Mouse (Mus musculus): ENCODE data around the gene Dclk1. TPM values are rescaled to one million over a fixed set of nuclear protein-coding genes. Genes with fewer than 3 reads are reported as not detected.

The Dclk1 gene
- polyA plus RNA-seq, 2 experiments: 0.04 to 0.08 TPM

DNA sequence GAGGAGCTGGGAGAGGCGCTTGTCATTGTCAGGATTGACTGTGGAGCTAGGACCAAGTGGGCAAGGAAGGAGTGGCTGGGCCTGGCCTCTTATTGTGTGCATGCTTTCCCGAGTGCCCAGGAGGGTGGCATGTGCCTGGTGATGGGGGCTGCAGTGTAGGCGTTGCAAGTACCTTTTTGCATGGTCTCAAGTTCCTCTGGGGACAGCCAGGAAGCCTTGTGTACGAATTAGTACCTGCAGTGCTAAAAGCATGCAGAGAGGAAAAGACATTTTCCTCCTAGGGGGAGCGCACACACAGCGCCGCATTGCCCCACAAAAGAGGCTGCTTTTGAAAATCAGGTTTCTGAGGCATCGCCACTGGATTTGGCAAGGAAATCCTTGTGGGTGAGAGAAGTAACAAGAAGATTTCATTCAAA, 900 bp downstream of the Dclk1 start:
- no peak overlapping the region; a peak in 2 of 4 replicates for H3K4me3 ChIP-seq (ENCODE audit: insufficient read depth in 1 of 2, low read depth in 2 of 2, low read length in 2 of 2)
- H3K4me2 ChIP-seq (ENCODE audit: low read depth): no peak overlapping the region
- no peak for ATAC-seq (ENCODE audit: insufficient read depth)
- H3K9me3 ChIP-seq (ENCODE audit: control insufficient read depth, low read length): no peaks in the 10 kb centered on the region
- no peak for TF ChIP-seq CTCF (IDR thresholded peaks at IDR 0.05; ENCODE audit: low read depth)
- no peak for TF ChIP-seq EP300 (IDR thresholded peaks at IDR 0.05; ENCODE audit: low read depth)
- H3K36me3 ChIP-seq (replicated peaks; ENCODE audit: control insufficient read depth, insufficient read depth, low read depth): no peaks in the 10 kb centered on the region
- H3K27ac ChIP-seq: no peak overlapping the region
- no peak for DNase-seq (ENCODE audit: low read depth in 3 of 3, low spot score in 3 of 3)
- no peak overlapping the region for H3K9ac ChIP-seq (replicated peaks)
- WGBS (ENCODE audit: insufficient replicate concordance): 10% methylated on average over 8 of the region's 8 CpGs
- H3K4me1 ChIP-seq (replicated peaks; ENCODE audit: control insufficient read depth in 2 of 2, insufficient read depth in 2 of 2, low read length in 1 of 2): no peaks in the 10 kb centered on the region
- peaks cover 9% of the 10 kb centered on the region for H3K27me3 ChIP-seq (ENCODE audit: control insufficient read depth, insufficient read depth, low read length)

DNA sequence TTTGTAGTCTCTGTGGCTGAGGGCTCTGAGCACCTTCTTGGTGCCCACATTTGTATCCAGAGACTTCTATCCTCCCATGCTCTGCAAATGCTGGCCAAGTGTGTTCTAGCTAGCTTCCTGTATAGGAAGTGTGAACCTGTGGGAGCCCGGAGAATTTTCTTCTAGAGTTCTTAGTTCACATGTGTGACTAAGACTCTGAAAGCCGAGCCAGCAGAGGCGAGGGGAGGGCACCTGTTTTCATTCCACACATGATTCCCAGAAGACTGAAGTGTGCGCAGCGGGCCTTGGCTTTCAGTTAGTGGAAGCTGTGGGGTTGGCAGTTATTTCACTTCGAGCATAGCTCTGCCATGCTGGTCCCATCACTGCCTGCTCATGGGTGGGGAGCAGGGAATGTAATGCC, 1.9 kb downstream of the Dclk1 start:
- Histone ChIP-seq H3K4me3 (ENCODE audit: insufficient read depth in 1 of 2, low read depth in 2 of 2, low read length in 2 of 2) (no peak overlapping the region), H3K4me1 (replicated peaks; ENCODE audit: control insufficient read depth in 2 of 2, insufficient read depth in 2 of 2, low read length in 1 of 2) (no peaks in the 10 kb centered on the region), H3K36me3 (replicated peaks; ENCODE audit: control insufficient read depth, insufficient read depth, low read depth) (no peaks in the 10 kb centered on the region), H3K27ac (no peak overlapping the region), H3K4me2 (ENCODE audit: low read depth) (no peak overlapping the region), H3K9ac (replicated peaks) (no peak overlapping the region), H3K27me3 (ENCODE audit: control insufficient read depth, insufficient read depth, low read length) (peaks cover 9% of the 10 kb centered on the region), H3K9me3 (ENCODE audit: control insufficient read depth, low read length) (no peaks in the 10 kb centered on the region)
- DNase-seq (ENCODE audit: low read depth in 3 of 3, low spot score in 3 of 3): no peak
- TF ChIP-seq EP300 (IDR thresholded peaks at IDR 0.05; ENCODE audit: low read depth) (no peak), CTCF (IDR thresholded peaks at IDR 0.05; ENCODE audit: low read depth) (no peak)
- 47% methylated on average over 6 of the region's 6 CpGs for WGBS (ENCODE audit: insufficient replicate concordance)
- ATAC-seq (ENCODE audit: insufficient read depth): no peak

DNA sequence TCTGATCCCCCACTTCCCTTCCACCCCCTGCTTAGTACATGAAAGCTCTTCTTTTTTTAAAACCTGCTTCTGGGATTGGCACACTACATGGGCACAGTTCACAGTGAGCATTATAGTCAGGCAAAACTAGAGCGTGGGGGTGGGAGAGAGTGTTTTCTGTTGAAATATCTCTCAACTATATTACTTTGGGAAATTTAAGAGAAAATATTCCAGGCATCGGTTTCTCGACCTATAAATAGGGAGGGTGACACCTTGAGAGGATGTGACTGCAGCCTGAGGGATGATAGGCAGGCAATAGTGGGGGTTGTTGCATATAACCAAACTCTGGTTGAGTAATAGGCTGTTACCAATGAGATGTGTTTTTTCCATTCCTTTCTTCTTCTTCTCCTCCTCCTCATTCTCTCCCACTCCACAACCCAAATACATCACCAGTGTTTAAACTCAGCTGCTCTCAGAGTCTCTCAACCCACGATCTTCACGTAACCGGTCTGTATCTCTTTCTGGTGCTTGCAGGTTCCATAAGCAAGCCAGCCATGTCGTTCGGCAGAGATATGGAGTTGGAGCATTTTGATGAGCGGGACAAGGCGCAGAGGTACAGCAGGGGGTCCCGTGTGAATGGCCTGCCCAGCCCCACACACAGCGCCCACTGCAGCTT, 4.6 kb downstream of the Dclk1 start:
- no peak overlapping the region for H3K4me3 ChIP-seq (ENCODE audit: insufficient read depth in 1 of 2, low read depth in 2 of 2, low read length in 2 of 2)
- H3K4me2 ChIP-seq (ENCODE audit: low read depth): no peak overlapping the region
- H3K27ac ChIP-seq: no peak overlapping the region
- TF ChIP-seq CTCF (IDR thresholded peaks at IDR 0.05; ENCODE audit: low read depth): no peak
- TF ChIP-seq EP300 (IDR thresholded peaks at IDR 0.05; ENCODE audit: low read depth): no peak
- no peaks in the 10 kb centered on the region for H3K36me3 ChIP-seq (replicated peaks; ENCODE audit: control insufficient read depth, insufficient read depth, low read depth)
- peaks cover 9% of the 10 kb centered on the region for H3K27me3 ChIP-seq (ENCODE audit: control insufficient read depth, insufficient read depth, low read length)
- H3K4me1 ChIP-seq (replicated peaks; ENCODE audit: control insufficient read depth in 2 of 2, insufficient read depth in 2 of 2, low read length in 1 of 2): no peaks in the 10 kb centered on the region
- 69% methylated on average over 12 of the region's 12 CpGs for WGBS (ENCODE audit: insufficient replicate concordance)
- no peaks in the 10 kb centered on the region for H3K9me3 ChIP-seq (ENCODE audit: control insufficient read depth, low read length)
- no peak overlapping the region for H3K9ac ChIP-seq (replicated peaks)
- no peak for ATAC-seq (ENCODE audit: insufficient read depth)
- DNase-seq (ENCODE audit: low read depth in 3 of 3, low spot score in 3 of 3): no peak

DNA sequence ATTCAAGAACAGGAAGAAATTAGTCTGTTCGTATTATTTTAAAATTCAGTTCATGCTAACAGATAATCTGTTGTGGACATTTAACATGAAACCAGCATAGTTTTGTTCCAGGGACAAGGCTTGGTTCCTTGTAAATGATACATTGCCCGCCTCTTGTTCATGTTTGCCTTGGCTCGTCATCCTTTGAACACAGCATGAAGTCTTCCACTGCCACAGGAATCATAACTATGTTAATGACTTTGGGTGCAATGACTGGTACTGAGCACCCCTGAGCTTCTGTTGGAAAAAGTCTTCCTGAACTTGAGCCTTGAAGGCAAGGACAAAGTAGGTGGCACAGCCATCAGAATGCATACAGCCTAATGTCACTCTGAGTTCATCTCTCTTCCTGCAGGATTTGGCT, 5.9 kb downstream of the Dclk1 start:
- WGBS (ENCODE audit: insufficient replicate concordance): 62% methylated on average over 3 of the region's 3 CpGs
- TF ChIP-seq CTCF (IDR thresholded peaks at IDR 0.05; ENCODE audit: low read depth): no peak
- TF ChIP-seq EP300 (IDR thresholded peaks at IDR 0.05; ENCODE audit: low read depth): no peak
- H3K27ac ChIP-seq: no peak overlapping the region
- no peaks in the 10 kb centered on the region for H3K4me1 ChIP-seq (replicated peaks; ENCODE audit: control insufficient read depth in 2 of 2, insufficient read depth in 2 of 2, low read length in 1 of 2)
- DNase-seq (ENCODE audit: low read depth in 3 of 3, low spot score in 3 of 3) (no peak), ATAC-seq (ENCODE audit: insufficient read depth) (no peak)
- H3K9me3 ChIP-seq (ENCODE audit: control insufficient read depth, low read length): no peaks in the 10 kb centered on the region
- no peaks in the 10 kb centered on the region for H3K27me3 ChIP-seq (ENCODE audit: control insufficient read depth, insufficient read depth, low read length)
- H3K4me3 ChIP-seq (ENCODE audit: insufficient read depth in 1 of 2, low read depth in 2 of 2, low read length in 2 of 2): no peak overlapping the region
- H3K36me3 ChIP-seq (replicated peaks; ENCODE audit: control insufficient read depth, insufficient read depth, low read depth): no peaks in the 10 kb centered on the region
- no peak overlapping the region for H3K9ac ChIP-seq (replicated peaks)
- no peak overlapping the region for H3K4me2 ChIP-seq (ENCODE audit: low read depth)

DNA sequence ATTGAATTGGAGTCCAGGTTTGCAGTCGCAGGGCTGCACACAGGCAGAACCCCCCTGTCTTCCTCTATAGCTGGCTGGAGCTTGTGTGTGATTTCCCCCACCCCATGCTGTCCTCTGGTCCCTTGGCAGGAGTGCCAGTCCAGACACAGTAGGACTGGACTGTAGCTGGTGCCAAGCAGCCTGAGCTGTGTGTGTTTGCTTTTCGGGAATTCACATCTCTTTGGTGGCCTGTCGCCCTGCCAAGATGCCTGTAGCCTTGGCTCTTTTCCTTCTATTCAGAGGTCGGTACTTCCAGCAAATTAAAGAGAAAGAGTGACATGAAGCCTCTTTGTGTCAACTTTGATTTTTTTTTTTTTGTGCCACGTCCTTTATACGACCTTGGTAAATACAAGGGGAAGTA, 6.3 kb downstream of the Dclk1 start:
- H3K4me2 ChIP-seq (ENCODE audit: low read depth): no peak overlapping the region
- 62% methylated on average over 6 of the region's 6 CpGs for WGBS (ENCODE audit: insufficient replicate concordance)
- no peaks in the 10 kb centered on the region for H3K27me3 ChIP-seq (ENCODE audit: control insufficient read depth, insufficient read depth, low read length)
- no peak for TF ChIP-seq CTCF (IDR thresholded peaks at IDR 0.05; ENCODE audit: low read depth)
- no peak for TF ChIP-seq EP300 (IDR thresholded peaks at IDR 0.05; ENCODE audit: low read depth)
- H3K9me3 ChIP-seq (ENCODE audit: control insufficient read depth, low read length): no peaks in the 10 kb centered on the region
- H3K4me1 ChIP-seq (replicated peaks; ENCODE audit: control insufficient read depth in 2 of 2, insufficient read depth in 2 of 2, low read length in 1 of 2): no peaks in the 10 kb centered on the region
- no peak overlapping the region for H3K27ac ChIP-seq
- no peak overlapping the region for H3K4me3 ChIP-seq (ENCODE audit: insufficient read depth in 1 of 2, low read depth in 2 of 2, low read length in 2 of 2)
- H3K36me3 ChIP-seq (replicated peaks; ENCODE audit: control insufficient read depth, insufficient read depth, low read depth): no peaks in the 10 kb centered on the region
- DNase-seq (ENCODE audit: low read depth in 3 of 3, low spot score in 3 of 3) (no peak), ATAC-seq (ENCODE audit: insufficient read depth) (no peak)
- H3K9ac ChIP-seq (replicated peaks): no peak overlapping the region

All from liver, embryonic 14.5 days (tissue).